ENCODE assay signal across 13 mouse cellular contexts in genomic region chr11:113129975-113130374, GRCm38 (mm10).
"Had no signal": no experiment of that assay in that cellular context is flagged by ENCODE, and none has a peak within 500 bp of the region (broad histone marks: within the 10 kb centered on the region; RNA-seq: fewer than 3 reads in every experiment).

No protein-coding gene starts in this region.

- H3K9me3 ChIP-seq: limb, embryonic 12.5 days; lung, embryonic 15.5 days; midbrain, embryonic 13.5 days had no signal

- H3K4me3 ChIP-seq: layer of hippocampus, adult 2 months; limb, embryonic 12.5 days; lung, embryonic 15.5 days; midbrain, embryonic 13.5 days had no signal

- H3K36me3 ChIP-seq: lung, embryonic 15.5 days had no signal

- H3K27ac ChIP-seq: kidney, postnatal 0 days; limb, embryonic 12.5 days; lung, embryonic 15.5 days; macrophage; midbrain, embryonic 13.5 days; stomach, postnatal 0 days had no signal

- H3K27me3 ChIP-seq: limb, embryonic 12.5 days; lung, embryonic 15.5 days; midbrain, embryonic 13.5 days had no signal

- H3K4me2 ChIP-seq: limb, embryonic 12.5 days; lung, embryonic 15.5 days; midbrain, embryonic 13.5 days had no signal

- DNase-seq: kidney, adult 9 months; kidney, postnatal 4 days; lung, postnatal 14 days; right cerebral cortex, postnatal 25 days; thymus, postnatal 4 days had no signal

- H3K9ac ChIP-seq: limb, embryonic 12.5 days; lung, embryonic 15.5 days; midbrain, embryonic 13.5 days had no signal

- ATAC-seq: intestine, postnatal 0 days; midbrain, embryonic 13.5 days had no signal
